Mouse (Mus musculus): ENCODE data around the gene Rab5if. TPM values are rescaled to one million over a fixed set of nuclear protein-coding genes. Genes with fewer than 3 reads are reported as not detected.
"Not testable (repeated sequence)": the region's sequence is repeated elsewhere in the genome, so short reads cannot be mapped to it uniquely, and the experiment has no call there.

Gene Rab5if
- total and polyA plus RNA-seq, 2 experiments from 2014 or later = 115 to 155 TPM

DNA sequence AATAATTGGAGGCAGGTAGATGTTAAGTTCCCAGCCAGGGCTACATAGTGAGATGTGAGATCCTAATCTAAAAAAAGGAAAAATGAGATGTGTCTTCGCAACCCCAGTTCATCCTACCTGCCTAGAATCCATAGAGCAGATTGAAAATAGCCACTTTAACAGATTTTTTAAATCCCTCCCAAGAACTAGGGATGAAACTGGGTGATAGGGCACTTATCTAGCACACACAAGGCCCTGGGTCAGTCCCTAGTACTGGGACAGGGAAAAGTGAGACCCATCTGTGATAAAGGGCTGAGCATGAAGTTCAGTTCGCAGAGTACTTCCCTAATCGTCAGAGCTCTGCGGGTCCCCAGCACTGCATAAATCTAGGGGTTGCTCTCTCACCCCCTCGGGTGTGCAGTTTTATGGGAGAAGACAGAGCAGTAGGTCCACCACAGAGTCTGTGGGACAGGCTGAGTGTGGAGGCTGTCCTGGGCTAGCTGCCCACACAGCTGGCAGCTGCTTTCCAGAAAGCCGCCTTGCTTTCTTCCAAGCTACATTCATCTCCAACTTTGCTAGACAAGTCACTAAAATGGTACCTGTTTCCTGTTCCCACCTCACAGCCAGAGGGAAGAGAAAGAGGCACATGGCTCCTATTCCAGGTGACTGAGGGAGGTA, 14.3 kb upstream of the Rab5if start:
- WGBS = 81% methylated on average over 6 of the region's 6 CpGs
- no peak overlapping the region for H3K4me3 ChIP-seq (ENCODE audit: low read depth, low read length)

DNA sequence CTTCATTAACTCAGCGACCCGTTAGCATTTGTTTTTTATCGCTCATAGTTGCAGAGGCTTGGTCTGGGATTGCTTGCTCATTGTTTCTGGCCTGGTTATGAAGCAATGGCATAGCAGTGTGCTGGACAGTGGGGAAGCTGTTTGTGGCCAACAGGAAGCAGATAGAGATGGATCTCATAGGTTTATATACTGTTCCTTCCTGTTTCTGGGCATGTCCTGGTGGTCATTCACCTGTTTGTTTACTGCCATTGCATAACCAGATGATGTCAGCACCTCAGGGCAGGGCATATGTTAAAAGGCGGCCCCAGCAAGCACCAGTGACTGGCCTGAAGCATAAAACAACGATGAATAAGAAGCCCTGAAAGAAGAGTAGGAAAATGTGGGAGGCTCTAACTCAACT, 12.4 kb upstream of the Rab5if start:
- no peak overlapping the region for H3K4me2 ChIP-seq (ENCODE audit: low read depth, low read length, poor library complexity, severe bottlenecking)
- H3K27ac ChIP-seq (ENCODE audit: low read depth, low read length) = no peak overlapping the region
- no peak for ATAC-seq (ENCODE audit: low FRiP score)
- 0 out of 2 replicates have a peak, but pooled peaks cover 3% of the 10 kb centered on the region for H3K4me1 ChIP-seq (ENCODE audit: insufficient read depth, low read length)
- no peaks in the 10 kb centered on the region for H3K9me3 ChIP-seq (ENCODE audit: low read length)
- WGBS = 91% methylated on average over 5 of the region's 5 CpGs
- H3K4me3 ChIP-seq (ENCODE audit: low read depth, low read length) = no peak overlapping the region
- TF ChIP-seq CTCF (IDR thresholded peaks at IDR 0.05) = no peak
- no peaks in the 10 kb centered on the region for H3K27me3 ChIP-seq (ENCODE audit: insufficient read depth, low read length)
- H3K9ac ChIP-seq (replicated peaks; ENCODE audit: low read length, poor library complexity, severe bottlenecking) = no peak overlapping the region
- no peak for DNase-seq (ENCODE audit: low spot score)
- no peaks in the 10 kb centered on the region for H3K36me3 ChIP-seq (ENCODE audit: insufficient read depth, low read length)

More for the DNA sequence above, 14.3 kb upstream of the Rab5if start:
- Histone ChIP-seq H3K9me3 (ENCODE audit: low read length) (no peaks in the 10 kb centered on the region), H3K4me1 (ENCODE audit: insufficient read depth, low read length) (0 out of 2 replicates have a peak, but pooled peaks cover 3% of the 10 kb centered on the region), H3K27me3 (ENCODE audit: insufficient read depth, low read length) (no peaks in the 10 kb centered on the region), H3K4me2 (ENCODE audit: low read depth, low read length, poor library complexity, severe bottlenecking) (no peak overlapping the region), H3K27ac (ENCODE audit: low read depth, low read length) (no peak overlapping the region), H3K36me3 (ENCODE audit: insufficient read depth, low read length) (no peaks in the 10 kb centered on the region), H3K9ac (replicated peaks; ENCODE audit: low read length, poor library complexity, severe bottlenecking) (no peak overlapping the region)
- TF ChIP-seq CTCF (IDR thresholded peaks at IDR 0.05) = no peak
- DNase-seq (ENCODE audit: low spot score) (no peak), ATAC-seq (ENCODE audit: low FRiP score) (no peak)

DNA sequence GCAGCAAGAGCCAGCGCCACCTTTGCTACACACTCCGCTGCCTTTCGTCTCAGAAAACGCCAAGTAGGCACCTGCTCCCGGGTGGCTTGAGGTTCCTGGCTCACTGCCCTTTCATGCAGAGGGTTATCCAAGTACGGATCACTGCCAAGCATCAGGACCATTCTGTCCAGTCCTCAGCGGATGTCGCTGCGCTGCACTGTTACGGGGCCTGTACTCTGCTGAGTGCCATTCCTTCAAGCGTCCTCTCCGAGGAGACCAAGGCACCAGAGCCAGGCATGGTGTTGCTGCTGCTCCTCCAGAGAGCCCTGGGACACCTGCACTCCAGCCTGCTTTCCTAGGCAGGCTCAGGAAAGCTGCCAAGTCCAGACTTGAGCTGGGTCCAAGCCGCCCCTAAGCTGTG, 9.3 kb upstream of the Rab5if start:
- DNase-seq (ENCODE audit: low spot score); H3K4me2 ChIP-seq (ENCODE audit: low read depth, low read length, poor library complexity, severe bottlenecking); H3K4me1 ChIP-seq (ENCODE audit: insufficient read depth, low read length); H3K27me3 ChIP-seq (ENCODE audit: insufficient read depth, low read length); H3K27ac ChIP-seq (ENCODE audit: low read depth, low read length); ATAC-seq (ENCODE audit: low FRiP score); H3K9ac ChIP-seq (replicated peaks; ENCODE audit: low read length, poor library complexity, severe bottlenecking); H3K4me3 ChIP-seq (ENCODE audit: low read depth, low read length); H3K36me3 ChIP-seq (ENCODE audit: insufficient read depth, low read length); H3K9me3 ChIP-seq (ENCODE audit: low read length): not testable (repeated sequence)
- 64% methylated on average over 8 of the region's 13 CpGs for WGBS

DNA sequence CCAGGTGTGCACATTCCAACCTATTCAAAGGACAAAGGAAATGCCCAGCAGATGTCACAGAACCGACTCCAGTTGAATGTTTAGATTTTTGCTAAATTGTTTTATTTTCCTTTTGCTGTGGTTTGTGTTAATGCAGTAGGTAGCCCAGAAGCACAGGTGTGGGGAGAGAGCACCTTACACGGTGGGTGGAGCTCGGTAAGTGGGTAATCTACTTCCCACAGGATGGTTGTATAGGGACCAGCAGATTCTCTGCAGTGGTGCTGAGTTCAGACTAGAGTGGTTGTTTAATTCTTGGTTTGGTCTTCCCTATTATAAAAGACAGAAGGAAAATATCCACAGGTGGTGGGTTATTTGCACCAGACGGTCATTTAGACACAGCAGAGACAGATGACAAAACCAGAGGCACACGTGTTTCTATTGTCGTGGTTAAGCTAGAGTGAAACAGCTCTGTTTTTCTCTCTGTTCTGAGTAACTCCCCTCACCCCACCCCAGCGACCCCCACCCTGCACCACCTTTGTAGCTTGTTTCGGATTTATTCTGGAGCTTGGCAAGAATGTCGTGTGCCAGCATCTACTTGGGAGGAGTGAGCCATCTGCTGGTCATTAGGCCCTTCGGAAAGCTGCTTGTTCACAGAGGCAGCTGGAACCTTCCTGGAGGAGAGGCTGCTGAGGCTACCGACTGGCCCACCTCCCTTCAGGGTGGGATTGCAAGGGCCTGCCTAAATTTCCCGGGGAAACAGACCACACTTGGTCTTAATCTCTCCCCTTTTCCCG, 8.7 kb upstream of the Rab5if start:
- not testable (repeated sequence) for H3K4me3 ChIP-seq (ENCODE audit: low read depth, low read length); H3K4me1 ChIP-seq (ENCODE audit: insufficient read depth, low read length); H3K9me3 ChIP-seq (ENCODE audit: low read length); H3K9ac ChIP-seq (replicated peaks; ENCODE audit: low read length, poor library complexity, severe bottlenecking); ATAC-seq (ENCODE audit: low FRiP score); H3K27me3 ChIP-seq (ENCODE audit: insufficient read depth, low read length); H3K4me2 ChIP-seq (ENCODE audit: low read depth, low read length, poor library complexity, severe bottlenecking); H3K27ac ChIP-seq (ENCODE audit: low read depth, low read length)
- DNase-seq (ENCODE audit: low spot score) = peak; percentile 88
- TF ChIP-seq CTCF (IDR thresholded peaks at IDR 0.05) = peak; percentile 75
- WGBS = 45% methylated on average over 13 of the region's 13 CpGs
- H3K36me3 ChIP-seq (ENCODE audit: insufficient read depth, low read length) = peaks cover 11% of the 10 kb centered on the region; the same call in 1 of the 2 replicates

DNA sequence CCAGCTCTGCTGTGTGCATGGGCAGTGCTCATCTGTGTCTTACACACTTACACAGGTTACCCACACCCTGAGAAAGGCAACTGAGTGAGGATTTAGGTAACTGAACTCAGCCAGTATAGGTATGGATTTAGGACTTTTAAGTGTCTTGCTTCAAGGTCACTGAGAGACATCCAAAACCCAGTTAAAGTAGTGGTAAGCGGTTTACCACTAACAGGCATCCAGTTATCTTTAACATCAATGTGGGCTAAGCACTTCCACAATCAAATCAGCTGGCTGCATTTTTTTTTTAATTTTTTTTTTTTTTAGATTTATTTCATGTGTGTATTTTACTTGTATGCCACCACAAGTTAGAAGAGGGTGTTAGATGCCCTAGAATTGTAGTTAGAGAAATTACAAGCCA, 6.6 kb upstream of the Rab5if start:
- Histone ChIP-seq H3K9ac (replicated peaks; ENCODE audit: low read length, poor library complexity, severe bottlenecking) (no peak overlapping the region), H3K27ac (ENCODE audit: low read depth, low read length) (no peak overlapping the region), H3K4me3 (ENCODE audit: low read depth, low read length) (no peak overlapping the region), H3K27me3 (ENCODE audit: insufficient read depth, low read length) (no peaks in the 10 kb centered on the region), H3K4me1 (ENCODE audit: insufficient read depth, low read length) (no peaks in the 10 kb centered on the region), H3K36me3 (ENCODE audit: insufficient read depth, low read length) (peaks cover 11% of the 10 kb centered on the region; the same call in 1 of the 2 replicates), H3K9me3 (ENCODE audit: low read length) (no peaks in the 10 kb centered on the region), H3K4me2 (ENCODE audit: low read depth, low read length, poor library complexity, severe bottlenecking) (no peak overlapping the region)
- 98% methylated on average over 1 of the region's 1 CpGs for WGBS
- no peak for ATAC-seq (ENCODE audit: low FRiP score)
- no peak for TF ChIP-seq CTCF (IDR thresholded peaks at IDR 0.05)
- no peak for DNase-seq (ENCODE audit: low spot score)

- Histone ChIP-seq H3K27ac (ENCODE audit: low read depth, low read length) (no peak overlapping the region), H3K4me2 (ENCODE audit: low read depth, low read length, poor library complexity, severe bottlenecking) (no peak overlapping the region), H3K9me3 (ENCODE audit: low read length) (no peaks in the 10 kb centered on the region), H3K4me3 (ENCODE audit: low read depth, low read length) (no peak overlapping the region), H3K36me3 (ENCODE audit: insufficient read depth, low read length) (peaks cover 11% of the 10 kb centered on the region; the same call in 1 of the 2 replicates), H3K9ac (replicated peaks; ENCODE audit: low read length, poor library complexity, severe bottlenecking) (no peak overlapping the region), H3K4me1 (ENCODE audit: insufficient read depth, low read length) (no peaks in the 10 kb centered on the region), H3K27me3 (ENCODE audit: insufficient read depth, low read length) (no peaks in the 10 kb centered on the region)
- no peak for DNase-seq (ENCODE audit: low spot score)
- ATAC-seq (ENCODE audit: low FRiP score) = no peak
- WGBS = 73% methylated on average over 3 of the region's 3 CpGs
- no peak for TF ChIP-seq CTCF (IDR thresholded peaks at IDR 0.05)
These were observed 5.5 kb upstream of the Rab5if start for GRCm38 (mm10) chr2:156857385-156857791.

Data from midbrain, postnatal 0 days (tissue).